Mouse (Mus musculus): ENCODE data around the gene Golga5.

Golga5 gene

GRCm38 (mm10) chr12:102468894-102469764, at the start of gene Golga5:
Gene Golga5 (plus strand): TSS chr12:102469135.
- peak; percentile 98 for DNase-seq

DNA sequence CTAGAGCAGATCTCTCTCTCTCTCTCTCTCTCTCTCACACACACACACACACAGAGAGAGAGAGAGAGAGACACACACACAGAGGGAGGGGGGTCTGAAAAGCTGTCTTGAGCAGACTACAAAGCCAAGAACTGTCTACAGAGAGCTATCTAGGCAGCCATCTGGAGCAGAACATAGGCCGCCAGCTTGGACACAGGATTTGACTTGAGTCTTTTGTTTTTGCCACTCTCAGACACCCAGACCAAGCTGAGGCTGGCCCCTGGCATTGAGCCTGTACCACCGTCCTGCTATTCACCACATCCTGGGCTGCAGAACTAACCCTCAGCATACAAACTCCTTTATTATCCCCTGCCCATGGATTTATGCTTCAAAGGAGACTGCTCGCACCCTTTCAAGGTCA, 49.4 kb upstream of the Golga5 start:
- peak; percentile 69 for DNase-seq

GRCm38 (mm10) chr12:102420168-102420890, 48.6 kb upstream of the Golga5 start:
- no peak for DNase-seq

DNA sequence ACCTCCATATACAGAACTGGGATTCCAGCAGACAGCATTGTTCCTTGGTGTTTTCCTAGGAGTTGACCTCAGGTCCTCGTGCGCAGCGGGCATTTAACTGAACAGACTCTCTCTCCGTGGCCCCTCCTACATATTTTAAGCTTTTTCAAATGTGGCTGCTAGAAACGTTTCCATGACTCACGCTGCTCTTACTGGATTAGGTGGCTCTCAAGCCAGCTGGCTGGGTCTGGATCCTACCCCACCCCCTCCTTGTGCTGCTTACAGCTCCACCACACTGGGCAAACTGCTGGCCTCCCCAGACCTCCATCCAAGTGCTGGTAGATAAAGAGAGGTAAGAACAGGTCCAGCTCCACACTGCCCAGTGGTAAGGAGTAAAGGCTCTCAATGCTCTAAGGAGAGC, 46.9 kb upstream of the Golga5 start:
- DNase-seq, result no peak

DNA sequence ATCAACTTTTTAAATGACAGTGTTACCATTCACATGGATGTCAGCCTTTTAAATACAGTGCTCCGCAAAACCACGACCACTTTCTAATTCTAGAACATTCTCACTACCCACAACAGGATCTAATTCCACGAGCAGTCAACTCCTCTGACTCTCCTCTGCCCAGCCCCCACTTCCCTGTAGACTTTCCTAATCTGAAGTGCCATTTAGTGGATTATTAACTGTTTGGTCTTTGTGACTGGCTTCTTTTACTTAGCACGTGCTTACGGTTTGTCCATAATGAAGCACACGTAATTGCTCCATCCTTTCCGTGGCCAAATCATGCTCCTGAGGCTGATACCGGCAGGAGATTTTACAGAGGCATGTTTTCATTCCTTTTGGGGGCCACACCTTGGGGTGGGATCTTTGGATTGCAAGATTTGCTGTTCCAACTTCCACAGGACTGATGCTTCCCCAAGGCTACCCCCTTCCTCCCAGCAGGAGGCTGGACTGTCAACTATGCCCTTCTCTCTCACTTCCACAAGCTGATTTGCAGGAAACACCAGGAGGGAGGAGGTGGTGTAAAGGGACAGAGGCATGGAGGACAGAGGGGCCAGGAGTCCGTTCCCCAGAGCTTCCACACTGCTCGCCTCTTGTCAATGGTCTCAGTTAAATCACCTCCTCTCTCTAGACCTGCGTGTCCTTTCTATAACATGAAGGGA, 46.2 kb upstream of the Golga5 start:
- DNase-seq, result no peak

- DNase-seq, result no peak
Observed at GRCm38 (mm10) chr12:102423625-102424024, 45.3 kb upstream of the Golga5 start.

- DNase-seq, result no peak
Observed at GRCm38 (mm10) chr12:102424456-102424855, 44.5 kb upstream of the Golga5 start.

- DNase-seq, result no peak
Observed at GRCm38 (mm10) chr12:102425048-102425578, 43.8 kb upstream of the Golga5 start.

DNA sequence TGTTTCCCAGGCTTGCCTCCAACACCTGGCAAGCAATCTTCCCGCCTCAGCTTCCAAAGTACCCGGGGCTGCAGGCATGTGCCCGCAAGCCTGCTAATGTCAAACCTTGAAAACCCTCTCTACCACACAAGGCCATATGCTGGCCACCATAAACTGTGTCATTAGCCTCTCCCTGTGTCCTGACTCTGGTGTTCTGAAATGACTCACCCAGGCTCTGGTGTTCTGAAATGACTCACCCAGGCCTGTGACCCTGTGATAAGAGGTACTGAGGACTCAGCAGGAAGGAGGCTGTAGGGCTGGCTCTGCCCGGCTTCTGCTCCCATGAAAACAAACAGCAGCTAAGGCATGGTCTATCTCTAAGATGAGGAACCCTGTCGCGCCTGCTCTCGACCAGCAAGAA, 42.6 kb upstream of the Golga5 start:
- no peak for DNase-seq

DNA sequence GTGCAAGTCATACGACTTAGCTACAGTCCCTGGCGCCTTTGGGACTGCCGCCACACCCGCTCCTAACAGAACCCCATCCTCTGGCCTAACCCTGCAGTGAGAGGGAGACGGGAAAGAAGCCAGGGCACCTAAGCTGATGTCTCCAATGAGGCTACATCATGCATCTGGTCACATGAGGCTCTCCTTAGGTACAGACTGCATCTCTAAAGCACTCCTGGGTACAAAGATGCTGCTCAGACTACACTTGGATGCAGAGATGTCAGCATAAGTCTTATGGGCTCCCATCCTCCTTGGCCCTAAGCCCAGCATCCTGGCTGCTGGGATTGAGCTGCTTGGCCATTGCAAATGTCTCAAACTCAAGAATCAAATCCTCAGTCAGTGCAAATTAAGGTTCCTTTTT, 39.3 kb upstream of the Golga5 start:
- no peak for DNase-seq

GRCm38 (mm10) chr12:102430228-102430627, 38.7 kb upstream of the Golga5 start:
- DNase-seq, result no peak

DNA sequence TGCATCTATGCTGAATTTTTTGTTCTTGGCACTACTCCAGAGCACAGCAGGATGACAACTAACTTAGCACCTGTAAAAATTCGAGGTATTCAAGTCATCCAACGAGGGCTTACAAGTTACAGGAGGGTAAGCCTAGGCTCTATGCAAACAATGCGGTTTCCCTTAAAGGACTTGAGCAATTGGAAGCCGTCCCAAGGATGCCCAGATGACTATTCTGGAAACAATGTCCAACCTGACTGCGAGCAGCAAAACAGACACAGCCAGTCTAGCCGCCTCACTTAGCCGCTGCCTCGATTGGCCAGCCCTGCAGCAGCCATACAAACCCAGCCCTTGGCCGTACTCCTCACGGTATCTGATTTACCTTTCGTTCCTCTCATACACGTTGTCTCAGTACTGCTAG, 36.7 kb upstream of the Golga5 start:
- DNase-seq, result no peak

DNA sequence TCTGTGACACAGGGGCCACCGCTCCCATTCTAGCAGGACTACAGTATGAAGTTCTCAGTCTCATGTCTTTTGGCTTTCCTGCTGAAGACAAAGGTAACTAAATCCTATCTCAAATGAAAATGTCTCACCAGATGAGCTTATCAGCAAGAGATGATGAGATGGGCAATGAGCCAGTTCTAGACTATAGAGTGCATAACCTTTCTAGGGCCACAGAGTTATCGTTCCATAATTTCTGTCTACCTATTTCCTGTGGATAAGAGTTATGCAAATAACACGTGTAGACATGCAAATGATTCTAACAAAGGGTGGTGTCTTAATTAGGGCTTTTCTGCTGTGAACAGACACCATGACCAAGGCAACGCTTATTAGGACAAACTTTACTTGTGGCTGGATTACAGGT, 34.8 kb upstream of the Golga5 start:
- no peak for DNase-seq

GRCm38 (mm10) chr12:102436939-102437526, 31.9 kb upstream of the Golga5 start:
- DNase-seq, result no peak

DNA sequence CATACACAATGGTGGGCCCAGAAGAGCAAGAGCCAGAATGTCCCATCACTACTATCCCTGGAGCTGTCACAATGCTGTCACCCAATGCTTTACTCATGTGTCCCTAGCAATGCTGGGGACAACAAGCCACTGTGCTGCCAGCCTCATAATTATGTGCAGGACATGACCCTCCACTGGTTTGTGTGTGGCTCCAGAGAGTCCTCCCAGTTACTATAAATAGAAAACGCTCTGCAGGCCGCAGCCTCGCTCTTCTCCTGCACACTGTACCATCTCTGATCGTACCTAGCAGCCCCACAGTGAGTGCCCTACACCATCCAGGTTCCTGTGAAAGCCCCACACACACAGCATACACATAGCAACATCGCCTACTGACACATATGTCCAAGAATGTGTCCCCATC, 31.0 kb upstream of the Golga5 start:
- DNase-seq, result no peak

- DNase-seq, result no peak
Observed at GRCm38 (mm10) chr12:102438983-102439631, 29.8 kb upstream of the Golga5 start.

GRCm38 (mm10) chr12:102439632-102440023, 29.3 kb upstream of the Golga5 start, which contains the start of gene Lgmn:
Gene Lgmn (minus strand): TSS chr12:102439813.
- DNase-seq, result peak; percentile 99

DNA sequence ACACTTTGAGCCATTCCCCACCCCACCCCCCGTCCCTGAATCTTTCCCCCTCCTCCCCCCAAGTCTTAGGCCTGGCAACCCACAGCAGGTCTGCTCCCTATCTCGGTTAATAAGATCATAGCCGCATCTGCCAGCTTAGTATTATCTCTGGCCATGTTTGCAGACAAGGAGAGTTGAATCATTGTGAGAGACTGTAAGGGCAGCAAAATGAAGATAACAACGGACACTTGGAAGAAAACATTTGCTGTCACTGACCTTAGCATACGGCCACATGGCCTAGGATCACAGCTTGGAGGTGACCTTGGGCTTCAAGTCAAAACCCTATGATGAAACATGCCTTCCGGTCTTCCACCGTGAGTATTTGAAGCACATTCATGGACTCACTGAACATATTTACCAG, 28.4 kb upstream of the Golga5 start:
- DNase-seq, result no peak

- no peak for DNase-seq
Observed at GRCm38 (mm10) chr12:102441141-102441540, 27.8 kb upstream of the Golga5 start.

GRCm38 (mm10) chr12:102442639-102443038, 26.3 kb upstream of the Golga5 start:
- no peak for DNase-seq

DNA sequence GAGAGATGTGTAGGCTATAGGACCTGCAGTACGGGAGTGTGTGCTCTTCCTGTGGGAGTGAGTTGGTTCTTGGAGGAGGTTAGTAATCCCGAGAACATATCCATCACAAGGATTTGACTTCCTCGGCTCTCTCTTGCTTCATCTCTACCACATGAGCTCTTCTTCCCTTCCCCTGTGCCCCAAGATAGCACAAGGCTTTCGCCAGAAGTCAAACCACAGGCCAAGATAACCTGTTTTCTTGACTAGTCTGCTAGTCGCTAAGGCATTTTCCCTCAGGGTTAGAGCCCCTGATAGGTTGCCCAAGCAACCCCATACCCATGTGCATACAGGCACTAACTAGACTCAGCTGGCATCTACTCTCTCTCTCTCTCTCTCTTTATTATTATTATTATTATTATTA, 25.3 kb upstream of the Golga5 start:
- DNase-seq, result no peak

DNA sequence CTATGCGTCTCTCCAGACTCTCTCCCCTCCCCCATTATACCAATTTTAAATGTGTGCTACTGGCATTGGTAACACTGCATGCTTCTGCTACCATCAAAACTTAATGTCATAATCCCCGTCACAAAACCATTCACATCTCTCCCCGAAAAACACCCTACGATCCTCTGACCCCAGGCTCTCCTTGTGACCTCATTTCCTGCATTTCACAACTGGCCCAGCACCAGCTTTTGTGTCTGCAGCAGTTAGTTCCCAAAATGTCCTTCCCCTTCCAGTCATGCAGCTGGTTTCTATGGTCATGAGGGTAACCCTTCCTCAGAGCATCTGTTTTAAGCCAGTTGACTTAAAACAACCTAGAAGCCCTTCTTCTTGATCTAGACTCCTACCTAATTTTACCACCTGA, 23.5 kb upstream of the Golga5 start:
- DNase-seq, result no peak
